Mouse (Mus musculus): Measurements from ENCODE around the gene Rabgap1l. TPM values are rescaled to one million over a fixed set of nuclear protein-coding genes. Genes with fewer than 3 reads are reported as not detected.

Rabgap1l gene
- polyA plus RNA-seq, 1 experiment, result 56.5 TPM

- no peak overlapping the region for H3K4me3 ChIP-seq (ENCODE audit: control insufficient read depth, insufficient read depth, low read length)
Observed at GRCm38 (mm10) chr1:160531402-160531801, 261.6 kb downstream of the Rabgap1l start.

GRCm38 (mm10) chr1:160521918-160522317 is 271.1 kb downstream of the Rabgap1l start:
- Histone ChIP-seq H3K4me3 (ENCODE audit: control insufficient read depth, insufficient read depth, low read length) (no peak overlapping the region), H3K36me3 (ENCODE audit: control insufficient read depth, insufficient read depth, low read length) (no peaks in the 10 kb centered on the region), H3K27me3 (ENCODE audit: control insufficient read depth, insufficient read depth, low read length) (no peaks in the 10 kb centered on the region), H3K27ac (ENCODE audit: control insufficient read depth, insufficient read depth, low read length) (no peak overlapping the region), H3K4me1 (replicated peaks; ENCODE audit: control insufficient read depth, insufficient read depth, low read length) (no peaks in the 10 kb centered on the region)
- DNase-seq, result no peak
- WGBS, result 89% methylated on average over 3 of the region's 3 CpGs
- TF ChIP-seq CTCF (IDR thresholded peaks at IDR 0.05; ENCODE audit: borderline replicate concordance, control insufficient read depth, extremely low read depth, insufficient read depth, low read length, poor library complexity) (no peak), POLR2A (IDR thresholded peaks at IDR 0.05; ENCODE audit: control insufficient read depth, extremely low read depth, insufficient read depth, low read length, poor library complexity) (no peak)

More at GRCm38 (mm10) chr1:160531402-160531801, 261.6 kb downstream of the Rabgap1l start:
- Histone ChIP-seq H3K36me3 (ENCODE audit: control insufficient read depth, insufficient read depth, low read length) (no peaks in the 10 kb centered on the region), H3K27ac (ENCODE audit: control insufficient read depth, insufficient read depth, low read length) (no peak overlapping the region), H3K27me3 (ENCODE audit: control insufficient read depth, insufficient read depth, low read length) (no peaks in the 10 kb centered on the region), H3K4me1 (replicated peaks; ENCODE audit: control insufficient read depth, insufficient read depth, low read length) (no peaks in the 10 kb centered on the region)
- no peak for DNase-seq
- 91% methylated on average over 5 of the region's 5 CpGs for WGBS
- no peak for TF ChIP-seq CTCF (IDR thresholded peaks at IDR 0.05; ENCODE audit: borderline replicate concordance, control insufficient read depth, extremely low read depth, insufficient read depth, low read length, poor library complexity)
- TF ChIP-seq POLR2A (IDR thresholded peaks at IDR 0.05; ENCODE audit: control insufficient read depth, extremely low read depth, insufficient read depth, low read length, poor library complexity), result no peak

GRCm38 (mm10) chr1:160520665-160521064 is 272.3 kb downstream of the Rabgap1l start:
- Histone ChIP-seq H3K4me3 (ENCODE audit: control insufficient read depth, insufficient read depth, low read length) (no peak overlapping the region), H3K27me3 (ENCODE audit: control insufficient read depth, insufficient read depth, low read length) (no peaks in the 10 kb centered on the region), H3K36me3 (ENCODE audit: control insufficient read depth, insufficient read depth, low read length) (no peaks in the 10 kb centered on the region), H3K27ac (ENCODE audit: control insufficient read depth, insufficient read depth, low read length) (no peak overlapping the region), H3K4me1 (replicated peaks; ENCODE audit: control insufficient read depth, insufficient read depth, low read length) (no peaks in the 10 kb centered on the region)
- 91% methylated on average over 3 of the region's 3 CpGs for WGBS
- no peak for TF ChIP-seq POLR2A (IDR thresholded peaks at IDR 0.05; ENCODE audit: control insufficient read depth, extremely low read depth, insufficient read depth, low read length, poor library complexity)
- no peak for TF ChIP-seq CTCF (IDR thresholded peaks at IDR 0.05; ENCODE audit: borderline replicate concordance, control insufficient read depth, extremely low read depth, insufficient read depth, low read length, poor library complexity)
- DNase-seq, result no peak

- Histone ChIP-seq H3K4me3 (ENCODE audit: control insufficient read depth, insufficient read depth, low read length) (no peak overlapping the region), H3K4me1 (replicated peaks; ENCODE audit: control insufficient read depth, insufficient read depth, low read length) (no peaks in the 10 kb centered on the region), H3K27me3 (ENCODE audit: control insufficient read depth, insufficient read depth, low read length) (no peaks in the 10 kb centered on the region), H3K27ac (ENCODE audit: control insufficient read depth, insufficient read depth, low read length) (no peak overlapping the region), H3K36me3 (ENCODE audit: control insufficient read depth, insufficient read depth, low read length) (no peaks in the 10 kb centered on the region)
- no peak for DNase-seq
- TF ChIP-seq POLR2A (IDR thresholded peaks at IDR 0.05; ENCODE audit: control insufficient read depth, extremely low read depth, insufficient read depth, low read length, poor library complexity), result no peak
- TF ChIP-seq CTCF (IDR thresholded peaks at IDR 0.05; ENCODE audit: borderline replicate concordance, control insufficient read depth, extremely low read depth, insufficient read depth, low read length, poor library complexity), result no peak
- 92% methylated on average over 1 of the region's 1 CpGs for WGBS
Observed at GRCm38 (mm10) chr1:160519896-160520465, 273.0 kb downstream of the Rabgap1l start.

- no peaks in the 10 kb centered on the region for H3K36me3 ChIP-seq (ENCODE audit: control insufficient read depth, insufficient read depth, low read length)
- H3K4me1 ChIP-seq (replicated peaks; ENCODE audit: control insufficient read depth, insufficient read depth, low read length), result no peaks in the 10 kb centered on the region
- no peak overlapping the region for H3K4me3 ChIP-seq (ENCODE audit: control insufficient read depth, insufficient read depth, low read length)
- no peaks in the 10 kb centered on the region for H3K27me3 ChIP-seq (ENCODE audit: control insufficient read depth, insufficient read depth, low read length)
- WGBS, result 95% methylated on average over 4 of the region's 4 CpGs
- TF ChIP-seq POLR2A (IDR thresholded peaks at IDR 0.05; ENCODE audit: control insufficient read depth, extremely low read depth, insufficient read depth, low read length, poor library complexity) (no peak), CTCF (IDR thresholded peaks at IDR 0.05; ENCODE audit: borderline replicate concordance, control insufficient read depth, extremely low read depth, insufficient read depth, low read length, poor library complexity) (no peak)
- H3K27ac ChIP-seq (ENCODE audit: control insufficient read depth, insufficient read depth, low read length), result no peak overlapping the region
- DNase-seq, result no peak
Observed at GRCm38 (mm10) chr1:160518552-160518951, 274.5 kb downstream of the Rabgap1l start.

- TF ChIP-seq CTCF (IDR thresholded peaks at IDR 0.05; ENCODE audit: borderline replicate concordance, control insufficient read depth, extremely low read depth, insufficient read depth, low read length, poor library complexity), result no peak
- no peak for TF ChIP-seq POLR2A (IDR thresholded peaks at IDR 0.05; ENCODE audit: control insufficient read depth, extremely low read depth, insufficient read depth, low read length, poor library complexity)
Observed at GRCm38 (mm10) chr1:160507766-160508165, 285.2 kb downstream of the Rabgap1l start.

More at GRCm38 (mm10) chr1:160507766-160508165, 285.2 kb downstream of the Rabgap1l start:
- no peaks in the 10 kb centered on the region for H3K4me1 ChIP-seq (replicated peaks; ENCODE audit: control insufficient read depth, insufficient read depth, low read length)
- no peaks in the 10 kb centered on the region for H3K36me3 ChIP-seq (ENCODE audit: control insufficient read depth, insufficient read depth, low read length)
- DNase-seq, result no peak
- no peak overlapping the region for H3K27ac ChIP-seq (ENCODE audit: control insufficient read depth, insufficient read depth, low read length)
- no peaks in the 10 kb centered on the region for H3K27me3 ChIP-seq (ENCODE audit: control insufficient read depth, insufficient read depth, low read length)
- no peak overlapping the region for H3K4me3 ChIP-seq (ENCODE audit: control insufficient read depth, insufficient read depth, low read length)

All from thymus, adult 2 months (tissue).